Mouse (Mus musculus): ENCODE measurements around the gene Cmtr1.

- TF ChIP-seq POLR2A (IDR thresholded peaks at IDR 0.05; ENCODE audit: insufficient read depth, low read depth, low read length) (no peak), CTCF (IDR thresholded peaks at IDR 0.05; ENCODE audit: insufficient read depth, low read depth, low read length) (no peak)
Measured at GRCm38 (mm10) chr17:29684275-29684674, 23.9 kb downstream of the Cmtr1 start.

All from olfactory bulb, adult 2 months (tissue).